Mouse (Mus musculus) myocyte (in vitro differentiated cells): ENCODE data around the gene Stmn1. TPM values are rescaled to one million over a fixed set of nuclear protein-coding genes. Genes with fewer than 3 reads are reported as not detected.

Experiments
- H3K27me3 ChIP-seq: one replicate; pipeline ENCODE4 v1.6.1; 2011; ENCODE audit not compliant: control insufficient read depth, insufficient read depth, insufficient read length
- H3K36me3 ChIP-seq: one replicate; pipeline ENCODE4 v1.6.1; 2011; ENCODE audit not compliant: control insufficient read depth, insufficient read depth
- H3K4me2 ChIP-seq: one replicate; pipeline ENCODE4 v1.6.1; 2011; ENCODE audit warnings: low read depth, control low read depth
- H3K4me3 ChIP-seq: one replicate; pipeline ENCODE4 v1.5.1; 2011; ENCODE audit warnings: mild to moderate bottlenecking, control low read depth, moderate library complexity
- H3K79me2 ChIP-seq: one replicate; pipeline ENCODE4 v1.6.1; 2011; ENCODE audit not compliant: control insufficient read depth, insufficient read depth
- H3ac ChIP-seq: one replicate; pipeline ENCODE4 v1.6.1; 2011; ENCODE audit not compliant: control insufficient read depth, insufficient read length
- CEBPB ChIP-seq: IDR thresholded peaks from 2 replicates; pipeline ENCODE4 v1.6.1; 2011; ENCODE audit warnings: mild to moderate bottlenecking, moderate library complexity; ENCODE audit not compliant: poor library complexity, insufficient read depth, severe bottlenecking
- E2F4 ChIP-seq: IDR thresholded peaks from one replicate; pipeline ENCODE4 v1.6.1; 2011; ENCODE audit warnings: mild to moderate bottlenecking, control low read depth, moderate library complexity; ENCODE audit not compliant: insufficient read depth
- MAX ChIP-seq: IDR thresholded peaks from one replicate; pipeline ENCODE4 v1.6.1; 2011; ENCODE audit warnings: low read depth, mild to moderate bottlenecking, control low read depth
- MYOD1 ChIP-seq, 3 experiments: IDR thresholded peaks; one replicate each; pipeline ENCODE4 v1.6.1; 2011; ENCODE audit warnings: control low read depth in 2 of 3, low read depth in 2 of 3, mild to moderate bottlenecking in 2 of 3, moderate library complexity in 1 of 3; ENCODE audit not compliant: insufficient read length in 2 of 3, control insufficient read depth in 1 of 3
- MYOG ChIP-seq, 3 experiments: IDR thresholded peaks; one replicate each; pipeline ENCODE4 v1.6.1; 2011; ENCODE audit warnings: control low read depth in 2 of 3, low read depth in 2 of 3, mild to moderate bottlenecking in 2 of 3; ENCODE audit not compliant: insufficient read length in 2 of 3, control insufficient read depth in 1 of 3, insufficient read depth in 1 of 3
- POLR2A ChIP-seq: IDR thresholded peaks from one replicate; pipeline ENCODE4 v1.6.1; 2011; ENCODE audit warnings: low read depth, mild to moderate bottlenecking, control low read depth, moderate library complexity; ENCODE audit not compliant: insufficient read length
- POLR2AphosphoS2 ChIP-seq: IDR thresholded peaks from one replicate; pipeline ENCODE4 v1.6.1; 2011; ENCODE audit warnings: low read depth, control low read depth; ENCODE audit not compliant: insufficient read length
- REST ChIP-seq: IDR thresholded peaks from one replicate; pipeline ENCODE4 v1.6.1; 2011; ENCODE audit warnings: mild to moderate bottlenecking, control low read depth, moderate library complexity; ENCODE audit not compliant: insufficient read depth, insufficient read length
- SRF ChIP-seq: IDR thresholded peaks from one replicate; pipeline ENCODE4 v1.6.1; 2011; ENCODE audit warnings: low read depth; ENCODE audit not compliant: control insufficient read depth, insufficient read length
- TCF12 ChIP-seq: IDR thresholded peaks from one replicate; pipeline ENCODE4 v1.6.1; 2011; ENCODE audit warnings: mild to moderate bottlenecking, control low read depth; ENCODE audit not compliant: poor library complexity, insufficient read depth, severe bottlenecking
- TCF3 ChIP-seq: IDR thresholded peaks from one replicate; pipeline ENCODE4 v1.6.1; 2011; ENCODE audit warnings: low read depth, control low read depth; ENCODE audit not compliant: insufficient read length
- USF1 ChIP-seq: IDR thresholded peaks from one replicate; pipeline ENCODE4 v1.6.1; 2011; ENCODE audit warnings: low read depth, mild to moderate bottlenecking, control low read depth, moderate library complexity
- polyA plus RNA-seq: library from polyadenylated mRNA; unstranded; fragments of >200 nt; fragmentation: generic; extraction: Trizol; gene quantifications from one replicate; pipeline ENCODE4 v1.2.1, GENCODE M21; 2012; ENCODE audit warnings: missing spikeins

The Stmn1 gene
- polyA plus RNA-seq, 1 experiment = 213 TPM

DNA sequence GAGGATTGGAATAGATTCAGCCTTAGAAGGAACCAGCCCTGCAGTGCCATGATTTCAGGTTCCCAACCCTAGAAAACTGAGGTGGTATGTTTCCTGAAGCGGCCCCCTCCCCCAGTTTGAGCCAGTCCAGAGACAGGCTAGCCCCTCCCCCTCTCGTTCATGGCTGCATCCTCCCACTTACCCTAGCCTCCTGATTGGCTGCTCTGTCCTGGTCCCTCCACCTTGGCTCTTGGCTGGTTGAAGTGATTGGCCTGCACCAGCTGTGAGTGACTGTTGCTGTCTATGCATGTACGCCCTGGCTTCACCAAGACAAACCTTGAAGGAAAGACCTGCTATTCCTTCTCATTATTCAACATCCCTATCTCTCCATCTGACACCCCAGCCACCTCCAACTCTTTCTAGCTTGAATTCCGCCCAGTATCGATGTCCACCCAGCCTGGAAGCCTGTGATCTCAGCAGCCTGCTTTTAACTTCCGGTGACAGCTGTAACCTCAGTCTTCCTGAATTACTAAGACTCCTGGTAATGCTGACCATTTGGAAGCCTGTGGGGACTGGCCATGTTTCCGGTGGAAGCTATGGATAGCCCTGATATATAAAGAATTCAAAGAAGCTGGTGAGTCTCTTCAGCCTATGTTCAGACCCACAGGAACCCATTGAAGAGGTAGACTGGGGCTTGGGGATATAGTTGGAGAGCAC is 10.8 kb upstream of the Stmn1 start:
- Histone ChIP-seq H3ac (no peak overlapping the region), H3K4me2 (peak overlapping the region; percentile 24), H3K4me3 (no peak overlapping the region), H3K79me2 (no peaks in the 10 kb centered on the region), H3K36me3 (no peaks in the 10 kb centered on the region), H3K27me3 (peaks cover 25% of the 10 kb centered on the region)
- no peak for TF ChIP-seq SRF
- TF ChIP-seq USF1 = no peak
- no peak for TF ChIP-seq E2F4
- no peak for TF ChIP-seq MAX
- TF ChIP-seq MYOD1 (IDR thresholded peaks at IDR 0.05; ENCODE audit: control insufficient read depth in 1 of 3, insufficient read length in 2 of 3, low read depth in 2 of 3) = no peak
- TF ChIP-seq POLR2A = no peak
- no peak for TF ChIP-seq POLR2AphosphoS2
- no peak for TF ChIP-seq TCF3
- TF ChIP-seq MYOG (IDR thresholded peaks at IDR 0.05; ENCODE audit: control insufficient read depth in 1 of 3, insufficient read depth in 1 of 3, insufficient read length in 2 of 3, low read depth in 2 of 3) = no peak
- no peak for TF ChIP-seq REST

DNA sequence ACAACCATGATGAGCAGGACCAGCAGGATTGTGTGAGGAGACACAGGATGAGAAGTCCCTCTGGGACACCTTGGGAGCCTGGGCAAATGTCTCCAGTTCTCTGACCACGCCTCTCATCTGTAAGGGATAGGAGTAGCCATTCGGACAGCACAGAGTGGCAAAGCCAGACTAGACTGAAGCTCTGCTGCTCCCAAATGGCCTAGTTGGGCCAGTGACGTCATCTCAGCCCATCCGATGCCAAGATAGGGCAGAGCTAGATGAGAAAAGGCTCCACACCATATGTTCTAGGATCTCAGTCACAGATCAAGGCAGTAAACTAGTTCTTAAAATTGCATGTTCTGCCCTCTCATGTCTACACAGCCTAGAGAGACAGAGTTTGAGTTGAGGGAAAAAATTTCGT is 9.3 kb upstream of the Stmn1 start:
- Histone ChIP-seq H3K4me2 (no peak overlapping the region), H3K4me3 (no peak overlapping the region), H3K79me2 (no peaks in the 10 kb centered on the region), H3ac (no peak overlapping the region), H3K27me3 (peaks cover 13% of the 10 kb centered on the region), H3K36me3 (no peaks in the 10 kb centered on the region)
- TF ChIP-seq MYOG (IDR thresholded peaks at IDR 0.05; ENCODE audit: control insufficient read depth in 1 of 3, insufficient read depth in 1 of 3, insufficient read length in 2 of 3, low read depth in 2 of 3) (no peak), TCF3 (no peak), CEBPB (no peak), SRF (no peak), MYOD1 (IDR thresholded peaks at IDR 0.05; ENCODE audit: control insufficient read depth in 1 of 3, insufficient read length in 2 of 3, low read depth in 2 of 3) (no peak), POLR2A (no peak), TCF12 (no peak), E2F4 (no peak)

DNA sequence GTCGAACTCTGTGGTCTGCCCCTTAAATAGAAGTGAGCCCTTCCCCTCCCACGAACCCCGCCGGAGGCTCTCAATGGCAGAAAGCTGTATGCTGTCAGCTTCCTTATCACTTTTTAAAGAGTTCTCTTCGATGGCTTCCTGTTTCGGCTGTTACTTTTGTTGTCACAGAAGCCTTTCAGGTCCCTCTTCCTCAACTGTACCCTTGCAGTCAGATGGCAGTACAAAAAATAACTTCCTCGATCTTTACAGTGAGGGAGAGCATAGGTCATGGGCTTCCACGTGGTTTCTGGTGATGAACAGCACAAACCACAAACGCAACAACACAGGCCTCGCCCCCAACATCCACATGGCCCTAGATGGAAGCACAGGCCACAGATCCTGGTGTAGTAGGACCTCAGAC is 7.8 kb upstream of the Stmn1 start:
- TF ChIP-seq REST (no peak), POLR2AphosphoS2 (no peak)
- H3K4me3 ChIP-seq = no peak overlapping the region
- no peaks in the 10 kb centered on the region for H3K36me3 ChIP-seq
- H3K4me2 ChIP-seq = no peak overlapping the region
- H3K27me3 ChIP-seq = peaks cover 3% of the 10 kb centered on the region
- no peak overlapping the region for H3ac ChIP-seq
- no peaks in the 10 kb centered on the region for H3K79me2 ChIP-seq

DNA sequence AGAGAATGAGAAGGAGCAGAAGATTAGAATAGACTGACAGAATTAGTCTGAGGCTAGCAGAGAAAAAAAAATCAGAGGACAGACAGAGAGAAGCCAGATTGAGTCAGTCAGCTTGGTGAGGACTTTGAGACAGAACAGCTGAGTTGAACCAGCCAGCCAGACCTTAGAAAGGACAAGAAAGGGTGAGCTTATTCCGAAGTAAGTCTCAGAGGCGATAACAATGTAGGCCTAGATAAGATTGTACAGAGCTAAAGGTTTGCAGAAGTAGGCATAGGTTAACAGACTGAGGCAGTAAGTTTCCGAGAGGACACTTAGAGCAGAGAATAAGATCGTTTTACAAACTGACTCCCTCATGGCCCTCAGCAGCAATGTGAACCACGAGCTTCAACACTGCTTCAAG is 6.9 kb upstream of the Stmn1 start:
- TF ChIP-seq POLR2A = no peak
- no peak for TF ChIP-seq USF1
- no peak for TF ChIP-seq POLR2AphosphoS2
- no peak for TF ChIP-seq MYOG (IDR thresholded peaks at IDR 0.05; ENCODE audit: control insufficient read depth in 1 of 3, insufficient read depth in 1 of 3, insufficient read length in 2 of 3, low read depth in 2 of 3)
- TF ChIP-seq TCF12 = no peak
- no peak for TF ChIP-seq MAX
- no peak for TF ChIP-seq CEBPB
- TF ChIP-seq REST = no peak
- no peak for TF ChIP-seq TCF3
- no peak for TF ChIP-seq MYOD1 (IDR thresholded peaks at IDR 0.05; ENCODE audit: control insufficient read depth in 1 of 3, insufficient read length in 2 of 3, low read depth in 2 of 3)
- no peak for TF ChIP-seq SRF
- no peak for TF ChIP-seq E2F4
- H3K4me2 ChIP-seq = no peak overlapping the region
- H3K79me2 ChIP-seq = no peaks in the 10 kb centered on the region
- no peak overlapping the region for H3K4me3 ChIP-seq
- no peak overlapping the region for H3ac ChIP-seq
- no peaks in the 10 kb centered on the region for H3K27me3 ChIP-seq
- H3K36me3 ChIP-seq = no peaks in the 10 kb centered on the region

DNA sequence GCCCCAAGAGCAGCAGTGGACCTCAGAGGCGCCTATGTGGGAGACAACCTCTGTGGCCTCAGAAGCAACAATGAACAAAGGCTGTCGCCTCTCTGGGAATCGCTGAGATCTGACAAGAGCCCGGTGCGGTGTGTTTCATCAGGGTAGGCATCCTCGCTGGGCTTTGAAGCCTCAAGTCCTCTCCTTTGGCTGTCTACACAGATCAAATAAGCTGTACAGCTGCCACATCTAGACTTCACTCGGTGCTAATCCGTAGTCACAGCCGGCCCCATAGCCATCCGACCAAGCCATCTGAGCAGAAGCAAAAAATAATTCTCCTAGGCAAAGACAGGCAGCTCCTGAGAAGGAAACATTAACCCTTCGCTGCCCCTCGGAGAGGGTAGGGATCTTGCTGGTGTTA is 2.3 kb upstream of the Stmn1 start:
- Histone ChIP-seq H3ac (no peak overlapping the region), H3K27me3 (no peaks in the 10 kb centered on the region), H3K36me3 (no peaks in the 10 kb centered on the region), H3K4me2 (no peak overlapping the region), H3K79me2 (peaks cover 14% of the 10 kb centered on the region), H3K4me3 (no peak overlapping the region)
- no peak for TF ChIP-seq TCF12
- TF ChIP-seq POLR2AphosphoS2 = no peak
- TF ChIP-seq MYOG (IDR thresholded peaks at IDR 0.05; ENCODE audit: control insufficient read depth in 1 of 3, insufficient read depth in 1 of 3, insufficient read length in 2 of 3, low read depth in 2 of 3) = no peak
- TF ChIP-seq E2F4 = no peak
- no peak for TF ChIP-seq REST
- no peak for TF ChIP-seq TCF3
- no peak for TF ChIP-seq CEBPB
- TF ChIP-seq SRF = no peak
- no peak for TF ChIP-seq MYOD1 (IDR thresholded peaks at IDR 0.05; ENCODE audit: control insufficient read depth in 1 of 3, insufficient read length in 2 of 3, low read depth in 2 of 3)
- no peak for TF ChIP-seq MAX
- no peak for TF ChIP-seq USF1
- TF ChIP-seq POLR2A = no peak
